ENCODE assay signal across 12 mouse cellular contexts in genomic region chr7:27364379-27364778, GRCm38 (mm10). TPM values are rescaled to one million over a fixed set of nuclear protein-coding genes. Genes with fewer than 3 reads are reported as not detected.
A peak's percentile ranks its signal among the peaks of the same experiment; 100 is the strongest.
DNase-seq lines count a peak whose midpoint lies in the region; ATAC-seq and TF ChIP-seq lines count a peak whose summit lies in the region.
"Had no signal": no experiment of that assay in that cellular context is flagged by ENCODE, and none has a peak within 500 bp of the region (broad histone marks: within the 10 kb centered on the region; RNA-seq: fewer than 3 reads in every experiment).

No protein-coding gene starts in this region.

- no peak overlapping the region for H3K9ac ChIP-seq in heart, embryonic 16.5 days (ENCODE audit: low read length)
- H3K9ac ChIP-seq in midbrain, postnatal 0 days (replicated peaks; ENCODE audit: low read length, poor library complexity, severe bottlenecking), result no peak overlapping the region
- no peak overlapping the region for H3K9ac ChIP-seq in embryonic facial prominence, embryonic 15.5 days
- H3K9ac ChIP-seq in liver, embryonic 15.5 days, result no peak overlapping the region

- DNase-seq in heart, adult 8-10 months (ENCODE audit: low spot score), result no peak
- no peak for DNase-seq in midbrain, embryonic 10.5 days (ENCODE audit: low spot score)
- no peak for DNase-seq in midbrain, postnatal 0 days (ENCODE audit: low spot score)
- DNase-seq in spleen, postnatal 14 days (ENCODE audit: low spot score in 2 of 2), result no peak
- DNase-seq: adrenal gland, postnatal 36 days; cerebellum, adult 9-10 months; left cerebral cortex, postnatal 4 days had no signal

- no peak for TF ChIP-seq CTCF in midbrain, postnatal 0 days (IDR thresholded peaks at IDR 0.05)

- H3K27ac ChIP-seq in heart, embryonic 16.5 days (ENCODE audit: low read length), result no peak overlapping the region
- H3K27ac ChIP-seq in midbrain, embryonic 10.5 days (replicated peaks), result no peak overlapping the region
- no peak overlapping the region for H3K27ac ChIP-seq in midbrain, postnatal 0 days (ENCODE audit: low read depth, low read length)
- H3K27ac ChIP-seq in embryonic facial prominence, embryonic 15.5 days (replicated peaks), result no peak overlapping the region
- H3K27ac ChIP-seq in liver, embryonic 15.5 days (replicated peaks), result no peak overlapping the region

- H3K9me3 ChIP-seq in heart, embryonic 16.5 days (replicated peaks; ENCODE audit: control insufficient read depth, low read length), result no peaks in the 10 kb centered on the region
- H3K9me3 ChIP-seq in midbrain, embryonic 10.5 days (replicated peaks), result 0 out of 2 replicates have a peak, but pooled peaks cover 3% of the 10 kb centered on the region
- no peaks in the 10 kb centered on the region for H3K9me3 ChIP-seq in midbrain, postnatal 0 days (ENCODE audit: low read length)
- no peaks in the 10 kb centered on the region for H3K9me3 ChIP-seq in embryonic facial prominence, embryonic 15.5 days (replicated peaks)
- no peaks in the 10 kb centered on the region for H3K9me3 ChIP-seq in liver, embryonic 15.5 days (replicated peaks)

- H3K4me1 ChIP-seq in heart, embryonic 16.5 days (ENCODE audit: control insufficient read depth, insufficient read depth, low read length), result peaks cover 6% of the 10 kb centered on the region; the same call in 1 of the 2 replicates
- H3K4me1 ChIP-seq in midbrain, embryonic 10.5 days, result peaks cover 29% of the 10 kb centered on the region
- no peaks in the 10 kb centered on the region for H3K4me1 ChIP-seq in midbrain, postnatal 0 days (ENCODE audit: insufficient read depth, low read length)
- H3K4me1 ChIP-seq in embryonic facial prominence, embryonic 15.5 days, result peaks cover 28% of the 10 kb centered on the region
- peaks cover 32% of the 10 kb centered on the region for H3K4me1 ChIP-seq in liver, embryonic 15.5 days (replicated peaks)

- no peak for ATAC-seq in heart, embryonic 16.5 days (replicated peaks; ENCODE audit: extremely low read depth, insufficient read depth, low FRiP score)
- no peak for ATAC-seq in midbrain, postnatal 0 days (ENCODE audit: low FRiP score)
- ATAC-seq in embryonic facial prominence, embryonic 15.5 days (ENCODE audit: insufficient number of reproducible peaks, low FRiP score, low TSS enrichment, low read depth), result no peak
- ATAC-seq in liver, embryonic 15.5 days (ENCODE audit: insufficient read depth), result no peak

- H3K4me2 ChIP-seq in heart, embryonic 16.5 days (ENCODE audit: low read depth, low read length), result no peak overlapping the region
- H3K4me2 ChIP-seq in midbrain, postnatal 0 days (ENCODE audit: low read depth, low read length, poor library complexity, severe bottlenecking), result no peak overlapping the region
- H3K4me2 ChIP-seq in embryonic facial prominence, embryonic 15.5 days (replicated peaks), result no peak overlapping the region
- H3K4me2 ChIP-seq in liver, embryonic 15.5 days, result peak overlapping the region; percentile 18; the same call in 1 of the 2 replicates

- H3K36me3 ChIP-seq in heart, embryonic 16.5 days (ENCODE audit: control insufficient read depth, insufficient read depth), result no peaks in the 10 kb centered on the region
- H3K36me3 ChIP-seq in midbrain, embryonic 10.5 days, result no peaks in the 10 kb centered on the region
- H3K36me3 ChIP-seq in midbrain, postnatal 0 days (ENCODE audit: insufficient read depth, low read length), result peaks cover 25% of the 10 kb centered on the region
- no peaks in the 10 kb centered on the region for H3K36me3 ChIP-seq in embryonic facial prominence, embryonic 15.5 days
- H3K36me3 ChIP-seq in liver, embryonic 15.5 days (replicated peaks), result no peaks in the 10 kb centered on the region

- peaks cover 70% of the 10 kb centered on the region for H3K27me3 ChIP-seq in heart, embryonic 16.5 days (ENCODE audit: control insufficient read depth, insufficient read depth, low read length)
- peaks cover 83% of the 10 kb centered on the region for H3K27me3 ChIP-seq in midbrain, embryonic 10.5 days (ENCODE audit: low read depth, poor library complexity, severe bottlenecking)
- peaks cover 56% of the 10 kb centered on the region for H3K27me3 ChIP-seq in midbrain, postnatal 0 days (ENCODE audit: insufficient read depth, low read length)
- peaks cover 72% of the 10 kb centered on the region for H3K27me3 ChIP-seq in embryonic facial prominence, embryonic 15.5 days
- peaks cover 83% of the 10 kb centered on the region for H3K27me3 ChIP-seq in liver, embryonic 15.5 days

- H3K4me3 ChIP-seq in heart, embryonic 16.5 days (ENCODE audit: low read length), result peak overlapping the region; percentile 1; the same call in 1 of the 2 replicates
- H3K4me3 ChIP-seq in midbrain, embryonic 10.5 days, result peak overlapping the region; percentile 27
- H3K4me3 ChIP-seq in midbrain, postnatal 0 days (ENCODE audit: low read depth, low read length), result no peak overlapping the region
- peak overlapping the region; percentile 17 for H3K4me3 ChIP-seq in embryonic facial prominence, embryonic 15.5 days (replicated peaks)
- H3K4me3 ChIP-seq in liver, embryonic 15.5 days (replicated peaks), result no peak overlapping the region

- 6% methylated on average over 29 of the region's 29 CpGs for WGBS in heart, embryonic 16.5 days
- 3% methylated on average over 29 of the region's 29 CpGs for whole genome bisulfite sequencing in midbrain, embryonic 10.5 days
- 11% methylated on average over 29 of the region's 29 CpGs for WGBS in midbrain, postnatal 0 days
- WGBS in embryonic facial prominence, embryonic 15.5 days, result 7% methylated on average over 29 of the region's 29 CpGs
- WGBS in liver, embryonic 15.5 days (ENCODE audit: insufficient replicate concordance), result 6% methylated on average over 29 of the region's 29 CpGs

RNA-seq across cellular contexts. Expression of gene Gm20479, which starts 7.2 kb away (rescaled TPM):
- polyA plus RNA-seq in heart, embryonic 16.5 days (2015; fragmentation: Nextera tagmentation; extraction: Ambion mirVana), result 0.46 TPM in 1 of 2 replicates, not detected in the other
- total RNA-seq in heart, adult 8-10 months (2022), result not detected
- polyA plus RNA-seq in midbrain, embryonic 10.5 days (2016; fragmentation: Nextera tagmentation; extraction: Ambion mirVana), result 0.48 and 0.82 TPM in 2 replicates
- not detected in 2 replicates for total RNA-seq in midbrain, postnatal 0 days (2014; rRNA removed)
- not detected in 2 replicates for polyA plus RNA-seq in midbrain, postnatal 0 days (2015; fragmentation: Nextera tagmentation; extraction: Ambion mirVana)
- polyA plus RNA-seq in embryonic facial prominence, embryonic 15.5 days (2015; fragmentation: Nextera tagmentation; extraction: Ambion mirVana), result 0.35 and 0.43 TPM in 2 replicates
- polyA plus RNA-seq in liver, embryonic 15.5 days (2015; fragmentation: Nextera tagmentation; extraction: Ambion mirVana), result 0.28 TPM in 1 of 2 replicates, not detected in the other
- total RNA-seq: gastrocnemius, postnatal 4 days; layer of hippocampus, adult 18-20 months; left cerebral cortex, postnatal 4 days had no signal

RNA-seq across cellular contexts. Expression of gene Shkbp1, which starts 8.6 kb away (rescaled TPM):
- 22.3 and 24.1 TPM in 2 replicates for polyA plus RNA-seq in heart, embryonic 16.5 days (2015; fragmentation: Nextera tagmentation; extraction: Ambion mirVana)
- total RNA-seq in heart, adult 8-10 months (2022), result 1 to 10 TPM; 4.8 to 8.0 (median 6.0) TPM
- polyA plus RNA-seq in midbrain, embryonic 10.5 days (2016; fragmentation: Nextera tagmentation; extraction: Ambion mirVana), result 71.7 and 77.2 TPM in 2 replicates
- total RNA-seq in midbrain, postnatal 0 days (2014; rRNA removed), result 36.3 and 42.7 TPM in 2 replicates
- 24.1 and 25.1 TPM in 2 replicates for polyA plus RNA-seq in midbrain, postnatal 0 days (2015; fragmentation: Nextera tagmentation; extraction: Ambion mirVana)
- polyA plus RNA-seq in embryonic facial prominence, embryonic 15.5 days (2015; fragmentation: Nextera tagmentation; extraction: Ambion mirVana), result 36.8 and 46.2 TPM in 2 replicates
- polyA plus RNA-seq in liver, embryonic 15.5 days (2015; fragmentation: Nextera tagmentation; extraction: Ambion mirVana), result 16.4 and 18.6 TPM in 2 replicates

RNA-seq across cellular contexts. Expression of gene Ltbp4, which starts 26.9 kb away (rescaled TPM):
- 63.5 and 86.0 TPM in 2 replicates for polyA plus RNA-seq in heart, embryonic 16.5 days (2015; fragmentation: Nextera tagmentation; extraction: Ambion mirVana)
- total RNA-seq in heart, adult 8-10 months (2022), result 100 to 1,000 TPM; 166 to 198 (median 187) TPM
- 7.0 and 9.0 TPM in 2 replicates for polyA plus RNA-seq in midbrain, embryonic 10.5 days (2016; fragmentation: Nextera tagmentation; extraction: Ambion mirVana)
- 25.3 and 44.3 TPM in 2 replicates for total RNA-seq in midbrain, postnatal 0 days (2014; rRNA removed)
- polyA plus RNA-seq in midbrain, postnatal 0 days (2015; fragmentation: Nextera tagmentation; extraction: Ambion mirVana), result 13.6 and 16.0 TPM in 2 replicates
- 85.5 and 92.3 TPM in 2 replicates for polyA plus RNA-seq in embryonic facial prominence, embryonic 15.5 days (2015; fragmentation: Nextera tagmentation; extraction: Ambion mirVana)
- polyA plus RNA-seq in liver, embryonic 15.5 days (2015; fragmentation: Nextera tagmentation; extraction: Ambion mirVana), result 4.6 and 7.8 TPM in 2 replicates

Comparison
In these comparisons a context has a peak if more than half of its experiments do, and no peak if none do; other contexts are left out.
1. H3K4me3 ChIP-seq: peak in heart, embryonic 16.5 days (single experiment), midbrain, embryonic 10.5 days (single experiment) and embryonic facial prominence, embryonic 15.5 days (single experiment); none in midbrain, postnatal 0 days (single experiment) and liver, embryonic 15.5 days (single experiment).